Mouse (Mus musculus) heart, embryonic 13.5 days (tissue): Measurements from ENCODE around the gene Daam1. TPM values are rescaled to one million over a fixed set of nuclear protein-coding genes. Genes with fewer than 3 reads are reported as not detected.

Experiments used
- ATAC-seq: fragments of 200-750 bp; cut with Nextera tagmentation; 2 replicates; pipeline ENCODE4 v1.8.0; 2017; ENCODE audit warnings: moderate TSS enrichment; ENCODE audit not compliant: insufficient number of reproducible peaks, low FRiP score, low TSS enrichment; ENCODE audit errors: extremely low read depth
- H3K27ac ChIP-seq: fragments of 300-500 bp; sonication (generic); replicated peaks from 2 replicates; pipeline ENCODE4 v1.5.1; 2015; ENCODE audit warnings: moderate library complexity, mild to moderate bottlenecking, inconsistent platforms
- H3K27me3 ChIP-seq: fragments of 300-500 bp; sonication (generic); replicated peaks from 2 replicates; pipeline ENCODE4 v1.6.1; 2015; ENCODE audit warnings: mild to moderate bottlenecking, inconsistent platforms
- H3K36me3 ChIP-seq: fragments of 300-500 bp; sonication (generic); 2 replicates; pipeline ENCODE4 v1.6.1; 2015; ENCODE audit warnings: mild to moderate bottlenecking, inconsistent platforms
- H3K4me1 ChIP-seq: fragments of 300-500 bp; sonication (generic); 2 replicates; pipeline ENCODE4 v1.6.1; 2015; ENCODE audit warnings: inconsistent platforms
- H3K4me2 ChIP-seq: fragments of 300-500 bp; sonication (generic); 2 replicates; pipeline ENCODE4 v1.6.1; 2015; ENCODE audit warnings: inconsistent platforms, mild to moderate bottlenecking, moderate library complexity
- H3K4me3 ChIP-seq: fragments of 300-500 bp; sonication (generic); 2 replicates; pipeline ENCODE4 v1.5.1; 2015; ENCODE audit warnings: moderate library complexity, mild to moderate bottlenecking, inconsistent platforms
- H3K9ac ChIP-seq: fragments of 300-500 bp; sonication (generic); 2 replicates; pipeline ENCODE4 v1.6.1; 2015; ENCODE audit warnings: inconsistent platforms, mild to moderate bottlenecking, moderate library complexity
- H3K9me3 ChIP-seq: fragments of 300-500 bp; sonication (generic); 2 replicates; pipeline ENCODE4 v1.6.1; 2016; ENCODE audit warnings: inconsistent platforms
- WGBS: fragments of 180-500 bp; shearing (Covaris S2); methylation state at CpG from one replicate; pipeline ENCODE4 v1.1.7; 2015; ENCODE audit warnings: mixed read lengths; 5-methylcytosine and 5-hydroxymethylcytosine counted together
- polyA plus RNA-seq: library from polyadenylated mRNA; unstranded; fragments of >200 nt; fragmentation: Nextera tagmentation; extraction: Ambion mirVana; gene quantifications from 2 replicates; pipeline ENCODE4 v1.2.1, GENCODE M21; 2015

The Daam1 gene
- polyA plus RNA-seq, 1 experiment from 2014 or later, result 18.5 TPM

DNA sequence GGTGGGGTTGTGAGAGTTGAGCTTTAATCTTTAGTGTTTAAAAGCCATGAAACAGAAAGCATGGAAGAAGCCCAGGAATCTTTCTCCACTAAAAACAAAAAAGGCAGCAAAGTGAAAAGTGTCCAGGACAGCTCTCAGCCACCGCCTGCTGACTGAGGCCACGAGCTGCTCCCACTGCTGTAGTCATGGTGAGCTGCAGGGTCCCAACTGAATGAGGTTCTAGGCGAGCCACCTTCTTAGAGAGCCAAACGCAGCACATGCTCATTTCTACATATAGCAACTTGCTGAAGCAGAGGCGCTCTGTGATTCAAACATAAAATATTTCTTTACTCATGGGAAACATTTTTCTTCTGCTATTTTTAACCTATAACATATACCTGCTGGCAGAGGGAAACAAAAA, 150.9 kb downstream of the Daam1 start:
- Histone ChIP-seq H3K9me3 (no peaks in the 10 kb centered on the region), H3K4me2 (no peak overlapping the region), H3K36me3 (peaks cover 87% of the 10 kb centered on the region), H3K4me3 (no peak overlapping the region), H3K27ac (peak overlapping the region; percentile 94), H3K27me3 (no peaks in the 10 kb centered on the region), H3K9ac (peak overlapping the region; percentile 24; the same call in 1 of the 2 replicates), H3K4me1 (peaks cover 80% of the 10 kb centered on the region)
- no peak for ATAC-seq
- 47% methylated on average over 5 of the region's 5 CpGs for WGBS

DNA sequence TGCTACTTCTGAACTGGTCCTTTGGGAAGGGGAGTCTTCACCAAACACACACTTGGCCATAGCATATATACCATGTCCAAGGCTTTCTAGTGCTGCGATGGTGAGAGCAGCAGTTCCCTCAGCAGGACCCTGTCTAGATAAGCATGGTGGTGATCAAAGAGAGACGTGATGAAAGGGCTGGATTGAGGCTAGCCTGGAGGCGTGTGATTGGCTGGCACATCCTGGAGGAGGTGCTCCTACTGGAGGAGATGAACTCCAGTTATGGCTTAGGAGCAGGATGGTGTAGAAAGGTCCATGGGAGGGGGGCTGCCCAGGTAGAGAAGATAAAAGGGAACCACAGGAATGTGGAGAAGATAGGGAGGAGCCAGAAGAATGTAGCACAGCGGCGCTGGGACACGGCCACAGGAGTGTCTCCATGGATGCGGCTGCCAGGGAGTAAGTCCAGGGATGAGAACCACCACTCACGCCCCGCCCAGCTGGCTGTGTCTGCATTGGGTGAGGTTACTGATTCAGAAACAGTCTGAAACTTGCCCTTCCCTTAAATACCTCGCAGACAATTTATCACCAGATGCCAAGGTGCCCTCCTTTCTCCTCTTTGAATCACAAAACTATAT, 152.3 kb downstream of the Daam1 start:
- peak; percentile 57; the same call in 1 of the 2 replicates for ATAC-seq
- Histone ChIP-seq H3K4me3 (no peak overlapping the region), H3K27ac (peak overlapping the region; percentile 94), H3K36me3 (peaks cover 86% of the 10 kb centered on the region), H3K9ac (no peak overlapping the region; the same call in 1 of the 2 replicates), H3K27me3 (no peaks in the 10 kb centered on the region), H3K9me3 (no peaks in the 10 kb centered on the region), H3K4me2 (no peak overlapping the region), H3K4me1 (peaks cover 66% of the 10 kb centered on the region)
- WGBS, result 33% methylated on average over 10 of the region's 10 CpGs

GRCm38 (mm10) chr12:71987161-71987560, 156.3 kb downstream of the Daam1 start:
- no peaks in the 10 kb centered on the region for H3K9me3 ChIP-seq
- no peak overlapping the region for H3K4me2 ChIP-seq
- H3K4me1 ChIP-seq, result peaks cover 27% of the 10 kb centered on the region
- H3K27ac ChIP-seq, result no peak overlapping the region
- no peak overlapping the region for H3K4me3 ChIP-seq
- H3K27me3 ChIP-seq, result no peaks in the 10 kb centered on the region
- peaks cover 98% of the 10 kb centered on the region for H3K36me3 ChIP-seq
- 91% methylated on average over 2 of the region's 2 CpGs for WGBS
- H3K9ac ChIP-seq, result no peak overlapping the region
- ATAC-seq, result no peak

GRCm38 (mm10) chr12:71987885-71988284, 157.0 kb downstream of the Daam1 start:
- no peak overlapping the region for H3K27ac ChIP-seq
- no peak overlapping the region for H3K9ac ChIP-seq
- no peak overlapping the region for H3K4me2 ChIP-seq
- ATAC-seq, result no peak
- peaks cover 20% of the 10 kb centered on the region for H3K4me1 ChIP-seq
- H3K27me3 ChIP-seq, result no peaks in the 10 kb centered on the region
- peaks cover 98% of the 10 kb centered on the region for H3K36me3 ChIP-seq
- no peaks in the 10 kb centered on the region for H3K9me3 ChIP-seq
- no peak overlapping the region for H3K4me3 ChIP-seq
- 82% methylated on average over 4 of the region's 4 CpGs for WGBS

DNA sequence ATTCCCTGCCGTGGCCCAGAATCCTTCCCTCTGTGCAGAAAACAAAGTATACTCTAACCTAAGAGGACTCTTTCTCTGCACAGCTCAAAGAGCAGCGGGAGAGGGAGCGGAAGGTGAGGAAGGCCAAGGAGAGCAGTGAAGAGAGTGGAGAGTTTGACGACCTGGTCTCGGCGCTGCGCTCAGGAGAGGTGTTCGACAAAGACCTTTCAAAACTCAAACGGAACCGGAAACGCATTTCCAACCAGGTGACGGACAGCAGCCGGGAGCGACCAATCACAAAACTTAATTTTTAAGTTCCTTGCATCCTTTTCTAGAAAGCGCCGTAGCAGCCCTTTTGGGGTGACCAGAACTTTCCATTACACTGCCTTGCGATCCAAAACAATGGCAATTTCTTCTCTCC, 158.7 kb downstream of the Daam1 start:
- no peak for ATAC-seq
- no peak overlapping the region for H3K4me3 ChIP-seq
- peaks cover 98% of the 10 kb centered on the region for H3K36me3 ChIP-seq
- no peaks in the 10 kb centered on the region for H3K27me3 ChIP-seq
- H3K27ac ChIP-seq, result no peak overlapping the region
- no peak overlapping the region for H3K9ac ChIP-seq
- no peak overlapping the region for H3K4me2 ChIP-seq
- peaks cover 3% of the 10 kb centered on the region for H3K4me1 ChIP-seq
- H3K9me3 ChIP-seq, result no peaks in the 10 kb centered on the region
- 95% methylated on average over 17 of the region's 17 CpGs for WGBS

GRCm38 (mm10) chr12:71992599-71993210, 161.8 kb downstream of the Daam1 start:
- H3K4me3 ChIP-seq, result no peak overlapping the region
- 89% methylated on average over 18 of the region's 18 CpGs for WGBS

GRCm38 (mm10) chr12:71995831-71996230, 165.0 kb downstream of the Daam1 start:
- no peaks in the 10 kb centered on the region for H3K27me3 ChIP-seq
- no peaks in the 10 kb centered on the region for H3K9me3 ChIP-seq
- WGBS, result 86% methylated on average over 8 of the region's 8 CpGs
- no peak for ATAC-seq
- peaks cover 51% of the 10 kb centered on the region for H3K36me3 ChIP-seq
- peaks cover 32% of the 10 kb centered on the region for H3K4me1 ChIP-seq
- no peak overlapping the region for H3K4me3 ChIP-seq
- no peak overlapping the region for H3K4me2 ChIP-seq
- no peak overlapping the region for H3K9ac ChIP-seq
- no peak overlapping the region for H3K27ac ChIP-seq

More at GRCm38 (mm10) chr12:71992599-71993210, 161.8 kb downstream of the Daam1 start:
- ATAC-seq, result no peak
- Histone ChIP-seq H3K27me3 (no peaks in the 10 kb centered on the region), H3K9me3 (no peaks in the 10 kb centered on the region), H3K9ac (no peak overlapping the region), H3K4me2 (no peak overlapping the region), H3K4me1 (peaks cover 11% of the 10 kb centered on the region), H3K27ac (no peak overlapping the region), H3K36me3 (peaks cover 78% of the 10 kb centered on the region)

DNA sequence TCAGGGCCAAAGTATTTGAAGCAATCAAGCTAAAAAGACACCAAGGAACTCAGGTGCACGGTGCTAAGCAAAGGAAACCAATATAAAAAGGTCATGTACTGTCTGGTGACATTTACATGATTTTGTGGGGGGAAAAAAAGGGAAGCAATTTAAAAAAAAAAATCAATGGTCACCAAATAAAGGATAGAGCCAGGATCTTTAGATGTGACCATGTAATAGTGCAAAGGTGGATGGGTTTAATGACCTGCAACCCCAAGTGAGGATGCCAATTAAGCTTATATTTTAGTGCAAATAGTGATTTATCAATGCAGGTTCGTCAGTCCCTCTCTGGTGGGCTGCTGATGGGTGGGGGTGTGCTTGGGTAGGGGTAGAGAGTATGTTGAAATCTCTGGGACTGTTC, 166.0 kb downstream of the Daam1 start:
- Histone ChIP-seq H3K9me3 (no peaks in the 10 kb centered on the region), H3K9ac (no peak overlapping the region), H3K4me2 (no peak overlapping the region), H3K27ac (peak overlapping the region; percentile 95), H3K36me3 (peaks cover 40% of the 10 kb centered on the region), H3K4me1 (peaks cover 43% of the 10 kb centered on the region), H3K4me3 (no peak overlapping the region), H3K27me3 (no peaks in the 10 kb centered on the region)
- ATAC-seq, result no peak
- 71% methylated on average over 2 of the region's 2 CpGs for WGBS

DNA sequence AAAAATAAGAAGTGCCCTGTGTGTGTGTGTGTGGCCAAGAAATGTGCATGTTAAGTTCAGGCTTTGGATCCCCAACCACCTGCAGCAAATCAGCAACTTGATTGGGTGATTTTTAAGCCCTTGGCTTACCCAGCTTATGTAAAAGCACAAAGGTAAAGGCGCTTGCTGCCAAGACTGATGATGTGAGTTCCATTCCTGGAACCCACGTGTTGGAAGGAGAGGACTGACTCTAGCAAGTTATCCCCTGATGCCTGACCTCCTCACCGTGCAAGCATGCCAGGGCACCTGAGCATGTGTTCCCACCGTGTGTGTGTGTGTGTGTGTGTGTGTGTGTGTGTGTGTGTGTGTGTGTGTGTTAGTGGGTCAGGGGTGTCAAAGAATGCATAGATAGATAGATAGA, 166.5 kb downstream of the Daam1 start:
- Histone ChIP-seq H3K27ac (peak overlapping the region; percentile 95), H3K4me3 (no peak overlapping the region), H3K9ac (no peak overlapping the region), H3K27me3 (no peaks in the 10 kb centered on the region), H3K36me3 (peaks cover 36% of the 10 kb centered on the region), H3K4me2 (no peak overlapping the region), H3K9me3 (no peaks in the 10 kb centered on the region), H3K4me1 (peaks cover 45% of the 10 kb centered on the region)
- WGBS, result 51% methylated on average over 4 of the region's 4 CpGs
- no peak for ATAC-seq

GRCm38 (mm10) chr12:71998653-71999052, 167.8 kb downstream of the Daam1 start:
- WGBS, result 31% methylated on average over 4 of the region's 4 CpGs
- Histone ChIP-seq H3K4me2 (no peak overlapping the region), H3K9me3 (no peaks in the 10 kb centered on the region), H3K27me3 (no peaks in the 10 kb centered on the region), H3K9ac (peak overlapping the region; percentile 54; the same call in 1 of the 2 replicates), H3K4me3 (no peak overlapping the region), H3K36me3 (peaks cover 26% of the 10 kb centered on the region), H3K4me1 (peaks cover 45% of the 10 kb centered on the region), H3K27ac (peak overlapping the region; percentile 95)
- ATAC-seq, result peak; percentile 10; the same call in 1 of the 2 replicates

DNA sequence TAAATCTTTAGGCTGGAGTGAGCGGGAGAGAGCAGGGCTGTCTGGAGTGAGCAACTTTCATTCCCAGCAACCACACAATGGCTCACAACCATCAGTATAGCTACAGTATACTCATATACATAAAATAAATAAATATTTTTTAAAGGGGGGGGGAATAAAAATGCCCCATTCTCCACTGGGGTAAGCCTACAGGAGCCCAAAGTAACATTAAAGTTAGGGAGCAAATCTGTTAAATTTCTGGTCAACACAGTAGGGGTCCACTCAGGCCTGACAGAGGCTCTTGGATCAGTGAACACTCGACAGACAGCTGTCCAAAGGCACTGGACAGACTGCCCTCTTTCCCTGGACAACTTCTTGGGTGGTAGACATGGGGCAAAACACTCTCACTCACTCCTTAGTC, 168.8 kb downstream of the Daam1 start:
- no peak overlapping the region for H3K4me2 ChIP-seq
- no peaks in the 10 kb centered on the region for H3K9me3 ChIP-seq
- H3K4me1 ChIP-seq, result peaks cover 50% of the 10 kb centered on the region
- H3K27ac ChIP-seq, result no peak overlapping the region
- H3K9ac ChIP-seq, result no peak overlapping the region
- H3K27me3 ChIP-seq, result no peaks in the 10 kb centered on the region
- H3K4me3 ChIP-seq, result no peak overlapping the region
- no peak for ATAC-seq
- WGBS, result 92% methylated on average over 2 of the region's 2 CpGs
- H3K36me3 ChIP-seq, result peaks cover 16% of the 10 kb centered on the region

- H3K9ac ChIP-seq, result no peak overlapping the region
- no peaks in the 10 kb centered on the region for H3K9me3 ChIP-seq
- 0 out of 2 replicates have a peak, but pooled peaks cover 8% of the 10 kb centered on the region for H3K36me3 ChIP-seq
- 84% methylated on average over 1 of the region's 1 CpGs for WGBS
- no peak overlapping the region for H3K4me3 ChIP-seq
- no peak for ATAC-seq
- H3K4me1 ChIP-seq, result peaks cover 65% of the 10 kb centered on the region
- no peak overlapping the region for H3K4me2 ChIP-seq
- H3K27me3 ChIP-seq, result no peaks in the 10 kb centered on the region
- H3K27ac ChIP-seq, result no peak overlapping the region; the same call in 1 of the 2 replicates
These were observed 170.9 kb downstream of the Daam1 start for GRCm38 (mm10) chr12:72001811-72002210.
